Mouse (Mus musculus) layer of hippocampus, adult 9-11 months (tissue): Measurements from ENCODE around the gene Cdc14a.

Experiments used
- DNase-seq: peaks from one replicate; pipeline ENCODE4 v3.0.0; 2022

Gene Cdc14a

DNA sequence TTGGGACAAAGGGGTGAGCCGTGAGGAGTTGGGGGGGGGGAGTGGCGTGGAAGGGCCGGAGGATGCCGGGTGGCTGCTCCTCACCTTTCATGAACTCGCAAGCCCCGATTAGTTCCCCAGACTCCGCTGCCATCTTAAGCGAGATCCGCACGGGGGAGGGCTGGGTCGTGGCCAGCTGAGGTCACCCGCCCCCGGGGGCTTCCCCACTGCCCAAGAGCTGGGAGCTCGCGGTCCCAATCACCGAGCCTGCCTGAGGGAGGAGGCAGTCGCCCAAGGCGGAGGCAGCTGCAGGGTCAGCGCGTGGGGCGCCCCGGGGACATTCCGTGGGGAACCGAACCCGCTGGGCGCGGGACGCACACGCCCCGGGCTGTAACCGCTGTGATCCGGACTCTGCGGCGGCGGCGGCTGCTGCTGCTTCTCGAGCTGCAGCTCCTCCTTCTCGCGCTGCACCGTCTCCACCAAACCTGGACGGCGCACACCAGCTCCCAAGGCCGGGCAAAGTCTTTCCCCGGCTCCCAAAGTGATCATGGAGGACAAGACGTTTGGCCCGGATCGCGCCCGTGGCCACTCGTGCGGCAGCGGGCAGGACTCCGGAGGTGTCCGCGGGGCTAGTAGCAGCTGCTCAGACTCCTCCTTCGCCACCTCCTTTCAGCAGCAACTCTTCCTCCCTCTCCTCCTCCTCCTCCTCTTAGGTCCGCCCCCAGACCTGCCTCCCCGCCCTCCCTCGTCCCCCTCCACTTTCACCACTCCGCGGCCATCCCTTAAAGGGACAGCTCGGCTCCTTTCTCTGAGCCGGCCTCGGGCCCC, at the start of gene Cdc14a:
Gene Cdc14a, minus strand, starts transcription at position 680 of the 807 bp plus-strand sequence.
- peak; percentile 76 for DNase-seq

DNA sequence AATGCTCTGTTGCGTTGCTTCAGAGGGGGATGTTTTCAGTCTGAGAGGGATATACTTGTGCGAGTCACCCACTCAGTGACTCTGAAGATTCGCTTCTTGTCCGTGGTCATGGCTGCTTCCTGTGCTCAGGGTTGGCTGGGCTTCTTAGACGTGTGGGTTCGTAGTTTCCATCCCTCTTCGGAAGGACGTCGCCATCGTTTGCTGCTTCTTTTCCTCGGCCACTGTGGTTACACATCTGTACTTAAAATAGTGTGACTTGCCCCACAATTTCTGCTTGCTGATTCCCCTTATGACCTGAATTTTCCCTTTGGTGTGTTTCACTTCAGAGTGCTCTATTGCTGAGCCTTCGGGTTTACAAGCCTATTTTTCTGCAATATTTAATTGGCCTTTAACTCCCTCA, 41.9 kb upstream of the Cdc14a start:
- DNase-seq, result no peak

- DNase-seq, result no peak
Measured at GRCm38 (mm10) chr3:116464318-116464717, 40.5 kb upstream of the Cdc14a start.

DNA sequence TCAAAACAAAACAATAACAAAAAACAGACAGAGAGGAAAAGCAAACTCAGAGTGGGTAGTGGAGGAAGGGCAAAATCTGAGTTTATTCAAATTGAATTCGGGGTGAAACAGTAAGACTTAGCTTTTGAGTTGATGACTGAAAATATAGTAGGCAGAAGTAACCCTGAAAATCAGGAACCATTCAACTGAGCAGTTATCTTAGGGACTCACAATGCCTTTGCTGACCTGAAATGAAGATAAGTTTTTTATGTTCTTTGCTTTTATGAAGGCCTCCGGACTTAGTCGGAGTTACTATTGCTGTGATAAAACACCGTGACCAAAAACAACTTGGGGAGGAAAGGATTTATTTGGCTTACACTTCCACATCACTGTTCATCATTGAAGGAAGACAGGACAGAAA, 37.2 kb upstream of the Cdc14a start:
- no peak for DNase-seq

GRCm38 (mm10) chr3:116454529-116454928, 30.7 kb upstream of the Cdc14a start:
- no peak for DNase-seq

DNA sequence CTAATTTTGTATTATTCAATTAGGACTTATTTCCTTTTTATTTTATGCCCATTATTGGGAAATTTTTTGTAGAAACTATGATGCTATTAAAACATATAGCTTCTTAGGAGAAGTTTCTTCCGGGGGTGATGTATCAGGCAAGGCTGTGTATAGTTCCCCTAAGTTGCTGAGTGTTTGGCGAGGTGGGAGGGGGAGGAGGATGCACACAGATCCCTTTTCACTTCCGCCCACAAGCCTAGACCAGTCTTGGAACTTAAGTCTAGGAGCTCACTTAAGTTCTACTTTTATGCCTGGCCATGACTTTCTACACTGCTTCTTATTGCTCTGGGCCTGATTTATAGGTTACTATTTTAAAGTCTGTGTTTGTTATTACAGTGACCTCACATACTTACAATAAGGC, 26.9 kb upstream of the Cdc14a start:
- no peak for DNase-seq

GRCm38 (mm10) chr3:116444327-116444726, 20.5 kb upstream of the Cdc14a start:
- DNase-seq, result no peak

DNA sequence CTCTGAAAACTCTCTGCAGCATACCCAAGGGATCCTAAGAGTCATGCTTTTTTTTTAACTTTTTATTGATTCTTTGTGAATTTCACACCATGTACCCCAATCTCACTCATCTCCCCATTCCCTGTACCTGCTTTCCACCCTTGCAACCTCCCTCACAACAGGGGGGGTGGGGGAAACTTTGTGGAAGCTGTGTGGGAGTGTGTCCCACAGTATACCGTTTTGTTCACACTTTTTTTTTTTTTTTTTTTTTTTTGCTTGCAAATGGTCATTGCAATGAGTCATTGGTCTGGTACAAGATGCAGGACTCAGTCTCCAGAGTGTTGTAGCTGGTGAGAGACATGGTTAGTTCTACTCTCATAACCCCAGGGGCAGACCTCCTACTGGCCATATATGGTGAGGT, 19.0 kb upstream of the Cdc14a start:
- no peak for DNase-seq

DNA sequence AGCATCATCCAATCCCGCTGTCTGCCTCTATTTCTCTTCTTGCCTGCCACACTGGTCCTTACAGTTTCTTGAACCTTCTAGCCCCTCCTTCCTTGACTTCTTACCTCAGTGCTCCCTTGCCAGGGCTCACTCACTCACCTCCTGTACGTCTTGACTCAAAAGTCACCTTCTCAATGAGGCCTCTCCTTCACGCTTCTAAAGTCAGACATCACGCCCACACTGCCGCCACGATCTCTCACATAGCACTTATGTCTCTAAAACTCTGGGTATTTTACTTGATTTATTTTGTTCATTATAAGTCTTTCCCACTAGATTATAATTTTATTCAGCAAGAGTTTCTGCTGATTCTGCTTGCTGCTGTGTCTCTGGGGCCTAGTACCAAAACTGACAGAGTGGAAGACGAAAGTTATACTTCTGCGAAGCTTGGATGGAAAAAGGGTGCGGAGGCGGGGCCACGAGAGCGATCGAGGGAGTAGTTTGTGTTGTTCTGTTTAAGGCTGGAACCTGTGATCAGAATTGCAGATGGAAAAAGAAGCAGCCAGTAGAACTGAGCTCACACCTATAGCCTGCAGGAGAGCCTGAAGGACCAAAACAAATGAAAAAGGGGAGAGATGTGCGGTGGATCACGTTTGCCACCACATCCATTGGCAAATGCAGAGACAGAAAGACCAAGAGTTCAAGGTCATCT, 17.8 kb upstream of the Cdc14a start:
- no peak for DNase-seq

DNA sequence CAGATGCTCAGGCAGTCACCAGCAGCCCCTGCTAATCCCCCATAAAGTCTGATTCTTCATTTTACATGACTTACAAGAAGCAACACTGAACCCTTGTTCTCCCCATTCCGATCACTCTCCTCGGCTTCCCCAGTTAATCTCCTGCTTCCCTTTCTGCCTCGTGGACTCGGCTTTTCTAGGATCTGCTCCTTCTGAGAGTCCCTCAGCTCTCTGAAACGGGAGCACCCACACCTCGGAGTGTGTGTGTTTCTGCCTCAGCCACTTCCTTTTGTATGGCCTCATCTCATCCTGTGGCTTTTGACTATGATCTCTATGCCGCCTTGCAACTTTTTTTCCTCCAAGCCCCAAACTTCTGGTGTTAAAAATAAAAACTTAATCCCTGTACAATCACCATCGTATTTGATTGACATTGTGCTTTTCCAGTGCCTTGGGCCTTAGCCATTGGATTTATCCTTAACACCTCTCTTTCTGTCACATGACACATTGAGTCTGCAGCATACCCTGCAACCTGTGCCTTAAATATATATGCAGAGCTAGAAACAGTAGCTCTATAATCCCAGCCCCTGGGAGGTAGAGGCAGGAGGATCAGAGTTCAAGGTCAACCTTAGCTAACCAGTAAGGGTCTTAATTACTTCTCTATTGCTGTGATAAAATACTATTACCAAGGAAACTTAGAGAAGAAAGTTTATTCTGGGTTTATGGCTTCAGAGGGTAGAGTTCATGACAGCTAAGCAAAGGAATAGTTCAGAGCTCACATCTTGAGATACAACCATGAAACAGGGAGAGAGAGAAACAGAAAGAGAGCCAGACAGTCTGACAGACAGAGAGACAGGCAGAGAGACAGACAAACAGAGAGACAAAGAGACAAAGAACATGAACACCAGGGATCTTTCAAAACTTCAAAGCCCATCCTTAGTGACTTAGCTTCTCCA, 16.5 kb upstream of the Cdc14a start:
- no peak for DNase-seq

DNA sequence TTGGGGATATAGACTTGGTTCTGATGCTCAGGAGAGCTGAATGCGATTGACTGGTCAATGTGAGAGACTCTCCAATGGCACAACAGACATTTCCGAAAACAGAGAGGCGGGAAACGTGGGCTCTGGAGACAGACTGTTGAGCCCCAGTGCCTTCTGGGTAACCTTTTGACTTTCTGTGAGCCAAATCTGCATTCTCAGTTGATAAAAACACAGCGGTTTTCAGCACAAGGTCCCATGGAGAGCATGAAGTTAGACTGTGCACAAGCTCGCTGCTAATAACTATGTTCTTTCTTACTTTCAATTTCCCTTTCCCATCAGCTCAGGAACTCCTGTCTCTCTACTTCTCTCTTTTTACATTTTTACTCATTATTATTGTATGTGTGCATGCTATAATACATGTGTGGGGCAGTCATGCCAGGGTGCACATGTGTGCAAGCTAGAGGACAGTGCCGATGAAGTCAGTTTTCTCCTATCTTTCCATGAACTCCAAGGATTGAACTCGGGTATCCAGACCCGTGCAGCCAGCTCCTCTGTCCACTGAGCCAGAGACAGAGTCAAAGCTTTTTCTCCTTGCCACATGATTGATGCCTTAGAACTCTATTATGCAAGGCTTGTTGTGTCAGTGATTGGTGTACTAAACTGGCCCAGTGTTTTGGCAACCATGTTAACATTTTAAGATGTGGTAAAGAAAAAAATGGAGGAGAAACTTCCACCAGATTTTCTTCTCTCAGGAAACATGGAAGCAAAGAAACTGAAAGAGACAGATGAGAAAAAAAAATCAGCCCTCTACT, 13.2 kb upstream of the Cdc14a start:
- DNase-seq, result no peak

- no peak for DNase-seq
Measured at GRCm38 (mm10) chr3:116436113-116436512, 12.3 kb upstream of the Cdc14a start.

- no peak for DNase-seq
Measured at GRCm38 (mm10) chr3:116434757-116435156, 10.9 kb upstream of the Cdc14a start.

GRCm38 (mm10) chr3:116425901-116426300, 2.1 kb upstream of the Cdc14a start:
- no peak for DNase-seq

DNA sequence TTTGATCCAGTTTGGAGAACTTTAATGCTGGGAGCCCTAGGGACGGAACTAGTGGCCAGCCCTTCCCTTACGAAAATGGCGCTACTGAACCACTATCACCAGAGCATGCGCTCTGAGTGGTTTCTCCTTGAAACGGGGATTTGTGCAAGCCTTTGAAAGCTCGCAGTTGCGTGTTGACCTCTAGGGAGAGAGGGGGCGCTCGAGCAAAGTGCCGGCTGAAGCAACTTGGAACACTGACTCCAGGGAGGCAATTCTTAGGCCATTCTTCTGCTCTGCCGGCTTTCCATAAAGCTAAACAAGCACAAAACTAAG, 1.1 kb upstream of the Cdc14a start:
- DNase-seq, result peak; percentile 80

DNA sequence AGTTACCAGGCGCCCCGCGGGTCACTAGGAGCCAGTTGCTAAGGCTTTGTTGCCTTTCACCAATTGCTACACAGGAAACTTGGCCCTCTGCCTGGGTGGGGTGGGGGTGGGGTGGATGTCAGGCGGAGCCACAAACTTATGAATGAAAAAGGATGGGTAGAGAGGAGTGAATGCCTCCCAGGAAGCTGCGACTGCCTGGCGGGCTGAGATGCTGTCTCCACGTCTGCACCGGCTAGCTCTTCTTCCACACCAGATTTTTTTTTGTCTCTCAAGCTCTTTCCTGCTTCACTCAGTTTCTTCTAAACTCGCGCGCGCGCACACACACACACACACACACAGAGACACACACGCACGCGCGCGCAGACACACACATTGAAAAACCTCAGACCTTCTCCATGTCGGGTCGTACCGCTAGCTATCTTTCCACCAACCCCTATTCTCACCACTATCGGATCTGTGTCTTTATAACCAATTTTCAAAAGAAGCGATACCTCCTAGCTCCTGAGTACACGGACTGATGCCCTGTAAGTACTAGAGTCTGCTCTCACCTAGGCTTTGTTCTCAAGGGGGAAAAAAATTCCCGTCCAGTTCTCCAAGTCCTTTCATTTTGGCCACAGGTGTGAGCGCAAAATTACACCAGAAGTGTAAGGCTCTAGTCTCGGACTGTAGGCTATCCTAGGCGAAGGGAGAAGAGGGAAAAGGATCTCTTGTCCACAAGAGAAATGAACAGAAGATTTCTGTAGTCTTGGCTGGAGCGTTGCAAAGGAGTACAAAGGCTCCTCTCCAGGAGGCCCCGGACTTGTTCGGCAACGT, 534 bp upstream of the Cdc14a start:
- DNase-seq, result no peak

GRCm38 (mm10) chr3:116422795-116423352, 958 bp downstream of the Cdc14a start:
- peak; percentile 19 for DNase-seq

DNA sequence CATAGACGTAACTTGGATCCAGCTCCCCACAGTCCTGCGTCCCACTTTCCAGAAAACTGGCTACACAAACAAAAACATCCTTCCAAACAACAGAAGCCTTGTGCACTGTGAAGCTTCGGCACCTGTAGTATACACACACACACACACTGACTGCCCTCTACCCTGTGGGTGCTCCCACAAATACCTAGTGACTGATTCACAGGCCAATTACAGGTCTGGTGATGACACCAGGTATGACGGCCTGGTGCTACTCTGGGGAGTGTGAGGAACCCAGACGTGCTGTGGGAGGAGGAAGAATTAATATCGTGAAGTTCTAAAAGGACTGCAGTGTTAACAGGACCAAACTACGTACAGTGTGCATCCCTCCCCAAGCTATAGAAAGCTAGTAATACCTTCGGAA, 1.8 kb downstream of the Cdc14a start:
- no peak for DNase-seq

GRCm38 (mm10) chr3:116421121-116421520, 2.7 kb downstream of the Cdc14a start:
- no peak for DNase-seq

GRCm38 (mm10) chr3:116419791-116420190, 4.0 kb downstream of the Cdc14a start:
- DNase-seq, result no peak

- no peak for DNase-seq
Measured at GRCm38 (mm10) chr3:116414451-116414860, 9.4 kb downstream of the Cdc14a start.
